Mouse (Mus musculus) bone marrow, adult 2 months (tissue): ENCODE results near the gene Drosha. TPM values are rescaled to one million over a fixed set of nuclear protein-coding genes. Genes with fewer than 3 reads are reported as not detected.

ENCODE experiments used
- H3K27ac ChIP-seq: fragments of 200-500 bp; 2 replicates; pipeline ENCODE4 v1.5.1; 2012; ENCODE audit warnings: low read depth, mild to moderate bottlenecking, control low read depth, inconsistent platforms, low read length; ENCODE audit not compliant: control insufficient read depth, poor library complexity, insufficient read depth
- H3K4me1 ChIP-seq: fragments of 200-500 bp; 2 replicates; pipeline ENCODE4 v1.6.1; 2011; ENCODE audit warnings: low read length; ENCODE audit not compliant: control insufficient read depth, insufficient read depth
- H3K4me3 ChIP-seq: fragments of 200-500 bp; replicated peaks from 2 replicates; pipeline ENCODE3; 2011; ENCODE audit warnings: mild to moderate bottlenecking, low read depth, low read length, control low read depth; ENCODE audit not compliant: control insufficient read depth
- CTCF ChIP-seq: fragments of 200-500 bp; IDR thresholded peaks from 2 replicates; pipeline ENCODE4 v1.5.1; 2011; ENCODE audit warnings: low read length, control low read depth; ENCODE audit not compliant: control insufficient read depth, insufficient read depth
- POLR2A ChIP-seq: fragments of 200-500 bp; IDR thresholded peaks from 2 replicates; pipeline ENCODE4 v1.6.1; 2011; ENCODE audit warnings: low read depth, mild to moderate bottlenecking, control low read depth, low read length, borderline replicate concordance; ENCODE audit not compliant: control insufficient read depth
- WGBS: fragments of 180-500 bp; shearing (Covaris S2); methylation state at CpG from one replicate; pipeline ENCODE4 v1.1.7; 2018; 5-methylcytosine and 5-hydroxymethylcytosine counted together
- polyA plus RNA-seq: library from polyadenylated mRNA; stranded (reverse); fragments of >200 nt; gene quantifications from 2 replicates; pipeline ENCODE4 v1.2.4, GENCODE M21; 2011; ENCODE audit warnings: low replicate concordance; ENCODE audit not compliant: missing spikeins, insufficient read depth, insufficient read length

Gene Drosha
- polyA plus RNA-seq, 1 experiment: 26.3 TPM

GRCm38 (mm10) chr15:12823455-12824119 is 1.0 kb upstream of the Drosha start:
- WGBS: 49% methylated on average over 2 of the region's 2 CpGs
- no peak for TF ChIP-seq CTCF
- TF ChIP-seq POLR2A: no peak
- Histone ChIP-seq H3K27ac (no peak overlapping the region), H3K4me3 (peak overlapping the region; percentile 42), H3K4me1 (no peaks in the 10 kb centered on the region; the same call in 1 of the 2 replicates)

GRCm38 (mm10) chr15:12824965-12825364 is 350 bp downstream of the Drosha start:
- H3K27ac ChIP-seq: peak overlapping the region; percentile 17; the same call in 1 of the 2 replicates
- under 1% methylated on average over 31 of the region's 31 CpGs for WGBS
- peak overlapping the region; percentile 99 for H3K4me3 ChIP-seq
- H3K4me1 ChIP-seq: no peaks in the 10 kb centered on the region; the same call in 1 of the 2 replicates
- no peak for TF ChIP-seq CTCF
- no peak for TF ChIP-seq POLR2A

GRCm38 (mm10) chr15:12825408-12825807 is 793 bp downstream of the Drosha start:
- TF ChIP-seq CTCF (no peak), POLR2A (no peak)
- Histone ChIP-seq H3K4me3 (peak overlapping the region; percentile 99), H3K27ac (no peak overlapping the region), H3K4me1 (no peaks in the 10 kb centered on the region; the same call in 1 of the 2 replicates)
- 62% methylated on average over 12 of the region's 12 CpGs for WGBS

GRCm38 (mm10) chr15:12829878-12830277 is 5.3 kb downstream of the Drosha start:
- Histone ChIP-seq H3K4me3 (no peak overlapping the region), H3K4me1 (no peaks in the 10 kb centered on the region; the same call in 1 of the 2 replicates), H3K27ac (no peak overlapping the region)
- 86% methylated on average over 3 of the region's 3 CpGs for WGBS
- no peak for TF ChIP-seq POLR2A
- TF ChIP-seq CTCF: no peak

GRCm38 (mm10) chr15:12832599-12832998 is 8.0 kb downstream of the Drosha start:
- Histone ChIP-seq H3K4me3 (no peak overlapping the region), H3K4me1 (no peaks in the 10 kb centered on the region), H3K27ac (no peak overlapping the region)
- no peak for TF ChIP-seq POLR2A
- no peak for TF ChIP-seq CTCF
- 91% methylated on average over 4 of the region's 4 CpGs for WGBS

GRCm38 (mm10) chr15:12833385-12833784 is 8.8 kb downstream of the Drosha start:
- WGBS: 98% methylated on average over 31 of the region's 31 CpGs
- no peak overlapping the region for H3K4me3 ChIP-seq
- no peaks in the 10 kb centered on the region for H3K4me1 ChIP-seq
- no peak overlapping the region for H3K27ac ChIP-seq
- TF ChIP-seq CTCF (no peak), POLR2A (no peak)

GRCm38 (mm10) chr15:12834231-12834630 is 9.6 kb downstream of the Drosha start:
- TF ChIP-seq POLR2A: no peak
- Histone ChIP-seq H3K27ac (no peak overlapping the region), H3K4me1 (no peaks in the 10 kb centered on the region), H3K4me3 (no peak overlapping the region)
- WGBS: 94% methylated on average over 24 of the region's 24 CpGs

GRCm38 (mm10) chr15:12840737-12841136 is 16.1 kb downstream of the Drosha start:
- TF ChIP-seq CTCF: no peak
- TF ChIP-seq POLR2A: no peak
- Histone ChIP-seq H3K4me1 (no peaks in the 10 kb centered on the region; the same call in 1 of the 2 replicates), H3K27ac (no peak overlapping the region), H3K4me3 (no peak overlapping the region)
- 37% methylated on average over 11 of the region's 11 CpGs for WGBS
